Mouse (Mus musculus): ENCODE results near the gene Olfr1167.
"Not testable (repeated sequence)": the region's sequence is repeated elsewhere in the genome, so short reads cannot be mapped to it uniquely, and the experiment has no call there.

Olfr1167 gene

GRCm38 (mm10) chr2:88155093-88155492 lies at the start of gene Olfr1167:
Gene Olfr1167 (minus strand): TSS chr2:88155193.
- DNase-seq: not testable (repeated sequence)

- no peak for DNase-seq
These were observed 26.6 kb upstream of the Olfr1167 start, which contains the start of gene Olfr1168 for GRCm38 (mm10) chr2:88181580-88181979. Gene Olfr1168 (plus strand): TSS chr2:88181880.

GRCm38 (mm10) chr2:88128172-88128571 lies 26.8 kb downstream of the Olfr1167 start, which contains the start of gene Olfr1166:
Gene Olfr1166 (minus strand): TSS chr2:88128272.
- DNase-seq: no peak

All from kidney, adult 11 months (tissue).